Mouse (Mus musculus): ENCODE measurements around the gene Poldip3.

The Poldip3 gene

GRCm38 (mm10) chr15:83122566-83123145 lies 26.5 kb downstream of the Poldip3 start, which contains the start of gene Rrp7a:
Gene Rrp7a (minus strand): TSS chr15:83122801.
- DNase-seq, result peak; percentile 97

- peak; percentile 69 for DNase-seq
Measured at GRCm38 (mm10) chr15:83121709-83122565, 27.2 kb downstream of the Poldip3 start.

- peak; percentile 65 for DNase-seq
Measured at GRCm38 (mm10) chr15:83118360-83118759, 30.8 kb downstream of the Poldip3 start.

- DNase-seq, result no peak
Measured at GRCm38 (mm10) chr15:83115071-83115470, 34.1 kb downstream of the Poldip3 start.

GRCm38 (mm10) chr15:83114106-83114505 lies 35.1 kb downstream of the Poldip3 start:
- DNase-seq, result no peak

- peak; percentile 89 for DNase-seq
Measured at GRCm38 (mm10) chr15:83112898-83113297, 36.3 kb downstream of the Poldip3 start.

- no peak for DNase-seq
Measured at GRCm38 (mm10) chr15:83111874-83112273, 37.3 kb downstream of the Poldip3 start.

- no peak for DNase-seq
Measured at GRCm38 (mm10) chr15:83111290-83111689, 37.9 kb downstream of the Poldip3 start.

- DNase-seq, result no peak
Measured at GRCm38 (mm10) chr15:83107814-83108213, 41.4 kb downstream of the Poldip3 start.

- DNase-seq, result no peak
Measured at GRCm38 (mm10) chr15:83106426-83106825, 42.8 kb downstream of the Poldip3 start.

- DNase-seq, result no peak
Measured at GRCm38 (mm10) chr15:83103111-83103510, 46.1 kb downstream of the Poldip3 start.

GRCm38 (mm10) chr15:83100332-83100662 lies 48.9 kb downstream of the Poldip3 start:
- DNase-seq, result no peak

- DNase-seq, result peak; percentile 97
Measured at GRCm38 (mm10) chr15:83099533-83100331, 49.5 kb downstream of the Poldip3 start.

GRCm38 (mm10) chr15:83095950-83096349 lies 53.2 kb downstream of the Poldip3 start:
- DNase-seq, result no peak

GRCm38 (mm10) chr15:83093687-83094086 lies 55.5 kb downstream of the Poldip3 start:
- DNase-seq, result peak; percentile 60

GRCm38 (mm10) chr15:83090874-83091273 lies 58.3 kb downstream of the Poldip3 start:
- no peak for DNase-seq

GRCm38 (mm10) chr15:83089429-83089605 lies 59.9 kb downstream of the Poldip3 start, which contains the start of gene Serhl:
Gene Serhl (plus strand): TSS chr15:83089506.
- DNase-seq, result no peak

GRCm38 (mm10) chr15:83088495-83089428 lies 60.4 kb downstream of the Poldip3 start:
- DNase-seq, result no peak

- DNase-seq, result no peak
Measured at GRCm38 (mm10) chr15:83086636-83087328, 62.4 kb downstream of the Poldip3 start.

- DNase-seq, result peak; percentile 63
Measured at GRCm38 (mm10) chr15:83085901-83086300, 63.3 kb downstream of the Poldip3 start.

GRCm38 (mm10) chr15:83084022-83084640 lies 65.1 kb downstream of the Poldip3 start:
- no peak for DNase-seq

GRCm38 (mm10) chr15:83083530-83083929 lies 65.7 kb downstream of the Poldip3 start:
- DNase-seq, result no peak
